Mouse (Mus musculus) ovary, adult 2 months (tissue): Measurements from ENCODE around the gene Tmem185a. TPM values are rescaled to one million over a fixed set of nuclear protein-coding genes. Genes with fewer than 3 reads are reported as not detected.

Experiments
- polyA plus RNA-seq: library from polyadenylated mRNA; depleted of rRNA; stranded (reverse); fragments of >200 nt; gene quantifications from 2 replicates; pipeline ENCODE4 v1.2.3, GENCODE M21; 2012; rRNA removed

Gene Tmem185a
- polyA plus RNA-seq: 30.8 and 35.7 TPM in 2 replicates

GRCm38 (mm10) chrX:70476792-70477776 lies at the start of gene Tmem185a:
Gene Tmem185a (minus strand): TSS chrX:70477180.

Other genes with a start within 250 kb of the Tmem185a start
- 22.8 and 24.3 TPM in 2 replicates for gene Ids, start 112.1 kb downstream of the Tmem185a start, polyA plus RNA-seq
- gene 1110012L19Rik, start 91.3 kb downstream of the Tmem185a start, polyA plus RNA-seq: 4.5 and 5.1 TPM in 2 replicates